Comparison of ENCODE assay signal across 12 mouse cellular contexts in genomic region chr12:76464651-76465252, GRCm38 (mm10). TPM values are rescaled to one million over a fixed set of nuclear protein-coding genes. Genes with fewer than 3 reads are reported as not detected.
DNase-seq lines count a peak whose midpoint lies in the region; ATAC-seq lines count a peak whose summit lies in the region.
"Had no signal": no experiment of that assay in that cellular context is flagged by ENCODE, and none has a peak within 500 bp of the region (broad histone marks: within the 10 kb centered on the region; RNA-seq: fewer than 3 reads in every experiment).

No protein-coding gene starts in this region.

- ATAC-seq in hindbrain, embryonic 15.5 days (ENCODE audit: low FRiP score, low read depth), result no peak
- ATAC-seq in hindbrain, embryonic 13.5 days (ENCODE audit: low FRiP score), result no peak
- peak; percentile 50; the same call in 1 of the 2 replicates for ATAC-seq in neural tube, embryonic 12.5 days (ENCODE audit: low FRiP score, low read depth)
- ATAC-seq in CD4-positive, CD25-positive, alpha-beta regulatory T cell, adult 4 months, result no peak
- no peak for ATAC-seq in forebrain, embryonic 14.5 days
- ATAC-seq: forebrain, embryonic 16.5 days had no signal

- H3K9ac ChIP-seq in hindbrain, embryonic 15.5 days, result no peak overlapping the region
- no peak overlapping the region for H3K9ac ChIP-seq in hindbrain, embryonic 13.5 days
- no peak overlapping the region for H3K9ac ChIP-seq in neural tube, embryonic 12.5 days
- no peak overlapping the region for H3K9ac ChIP-seq in forebrain, embryonic 14.5 days (ENCODE audit: low read length)

- peaks cover 3% of the 10 kb centered on the region; the same call in 1 of the 2 replicates for H3K4me1 ChIP-seq in hindbrain, embryonic 15.5 days (replicated peaks)
- H3K4me1 ChIP-seq in hindbrain, embryonic 13.5 days (replicated peaks), result 0 out of 2 replicates have a peak, but pooled peaks cover 3% of the 10 kb centered on the region
- no peaks in the 10 kb centered on the region; the same call in 1 of the 2 replicates for H3K4me1 ChIP-seq in neural tube, embryonic 12.5 days
- no peaks in the 10 kb centered on the region for H3K4me1 ChIP-seq in forebrain, embryonic 14.5 days (ENCODE audit: control insufficient read depth, insufficient read depth, low read length)

- no peaks in the 10 kb centered on the region for H3K27me3 ChIP-seq in hindbrain, embryonic 15.5 days
- no peaks in the 10 kb centered on the region for H3K27me3 ChIP-seq in hindbrain, embryonic 13.5 days
- no peaks in the 10 kb centered on the region for H3K27me3 ChIP-seq in neural tube, embryonic 12.5 days (replicated peaks)
- no peaks in the 10 kb centered on the region for H3K27me3 ChIP-seq in forebrain, embryonic 14.5 days (replicated peaks; ENCODE audit: control insufficient read depth, insufficient read depth, low read length)

- intact Hi-C loops in left cerebral cortex, postnatal 36 days (cut with DNase I), result loop anchor here (2.0 to 10.0 kb wide), 3 partner anchors 62 to 200 kb away; partner anchors contain the start of gene Zbtb25

- H3K36me3 ChIP-seq in hindbrain, embryonic 15.5 days, result no peaks in the 10 kb centered on the region
- no peaks in the 10 kb centered on the region for H3K36me3 ChIP-seq in hindbrain, embryonic 13.5 days
- no peaks in the 10 kb centered on the region for H3K36me3 ChIP-seq in neural tube, embryonic 12.5 days
- H3K36me3 ChIP-seq in forebrain, embryonic 14.5 days (ENCODE audit: control insufficient read depth, insufficient read depth, low read length), result no peaks in the 10 kb centered on the region

- no peak for DNase-seq in neural tube, embryonic 10.5 days (ENCODE audit: extremely low spot score, low spot score)
- DNase-seq in left cerebral cortex, postnatal 36 days (ENCODE audit: low spot score in 2 of 2), result peak; percentile 44 to 53
- no peak for DNase-seq in adrenal gland, postnatal 36 days
- no peak for DNase-seq in forebrain, embryonic 14.5 days (ENCODE audit: low spot score)
- DNase-seq: heart, postnatal 10 days had no signal

- H3K27ac ChIP-seq in hindbrain, embryonic 15.5 days (replicated peaks), result no peak overlapping the region
- H3K27ac ChIP-seq in hindbrain, embryonic 13.5 days, result no peak overlapping the region; the same call in 1 of the 2 replicates
- no peak overlapping the region for H3K27ac ChIP-seq in neural tube, embryonic 12.5 days
- H3K27ac ChIP-seq in forebrain, embryonic 14.5 days (ENCODE audit: low read depth, low read length), result no peak overlapping the region

- H3K4me3 ChIP-seq in hindbrain, embryonic 15.5 days, result no peak overlapping the region
- no peak overlapping the region for H3K4me3 ChIP-seq in hindbrain, embryonic 13.5 days
- H3K4me3 ChIP-seq in neural tube, embryonic 12.5 days, result no peak overlapping the region
- H3K4me3 ChIP-seq in forebrain, embryonic 14.5 days (ENCODE audit: low read depth, low read length), result no peak overlapping the region
- H3K4me3 ChIP-seq: megakaryocyte, embryonic 14.5 days had no signal

- no peaks in the 10 kb centered on the region for H3K9me3 ChIP-seq in hindbrain, embryonic 15.5 days
- no peaks in the 10 kb centered on the region for H3K9me3 ChIP-seq in hindbrain, embryonic 13.5 days
- no peaks in the 10 kb centered on the region for H3K9me3 ChIP-seq in neural tube, embryonic 12.5 days
- no peaks in the 10 kb centered on the region for H3K9me3 ChIP-seq in forebrain, embryonic 14.5 days (replicated peaks; ENCODE audit: control insufficient read depth, low read length)

- 0 out of 2 replicates have a peak overlapping the region, but pooled peaks have one; percentile 5 for H3K4me2 ChIP-seq in hindbrain, embryonic 15.5 days
- no peak overlapping the region for H3K4me2 ChIP-seq in hindbrain, embryonic 13.5 days
- 0 out of 2 replicates have a peak overlapping the region, but pooled peaks have one; percentile 1 for H3K4me2 ChIP-seq in neural tube, embryonic 12.5 days (replicated peaks)
- H3K4me2 ChIP-seq in forebrain, embryonic 14.5 days (ENCODE audit: low read length), result no peak overlapping the region
- H3K4me2 ChIP-seq: liver, embryonic 11.5 days had no signal

- 65% methylated on average over 12 of the region's 12 CpGs for WGBS in hindbrain, embryonic 15.5 days
- WGBS in hindbrain, embryonic 13.5 days, result 68% methylated on average over 12 of the region's 12 CpGs
- WGBS in neural tube, embryonic 12.5 days, result 40% methylated on average over 12 of the region's 12 CpGs
- WGBS in forebrain, embryonic 14.5 days, result 78% methylated on average over 12 of the region's 12 CpGs

RNA-seq across cellular contexts. Expression of gene Ppp1r36, which starts 47.4 kb away (rescaled TPM):
- 1.6 TPM in 2 replicates for polyA plus RNA-seq in hindbrain, embryonic 15.5 days (2015; fragmentation: Nextera tagmentation; extraction: Ambion mirVana)
- polyA plus RNA-seq in hindbrain, embryonic 13.5 days (2015; fragmentation: Nextera tagmentation; extraction: Ambion mirVana), result 0.84 and 2.2 TPM in 2 replicates
- 0.75 and 0.83 TPM in 2 replicates for polyA plus RNA-seq in neural tube, embryonic 12.5 days (2016; fragmentation: Nextera tagmentation; extraction: Ambion mirVana)
- total RNA-seq in left cerebral cortex, postnatal 36 days (2021), result 1 to 10 TPM; 1.2 to 1.3 TPM
- not detected for polyA plus RNA-seq in CD4-positive, CD25-positive, alpha-beta regulatory T cell, adult 4 months (2017; shearing (Covaris generic))
- not detected for total RNA-seq in adrenal gland, postnatal 36 days (2021)
- 0.77 and 1.2 TPM in 2 replicates for polyA plus RNA-seq in forebrain, embryonic 14.5 days (2014; fragmentation: Nextera tagmentation; extraction: Ambion mirVana)

Comparison
In these comparisons a context has a peak if more than half of its experiments do, and no peak if none do; other contexts are left out.
1. H3K4me2 ChIP-seq: peak in hindbrain, embryonic 15.5 days (single experiment) and neural tube, embryonic 12.5 days (single experiment); none in hindbrain, embryonic 13.5 days (single experiment) and forebrain, embryonic 14.5 days (single experiment).
2. DNase-seq: peak in left cerebral cortex, postnatal 36 days (2 of 2); none in neural tube, embryonic 10.5 days (single experiment), adrenal gland, postnatal 36 days (0 of 2) and forebrain, embryonic 14.5 days (single experiment).